Mouse (Mus musculus) ES-Bruce4 (cell line): ENCODE results near the gene Sh3gl1.
A peak's percentile ranks its signal among the peaks of the same experiment; 100 is the strongest.

Source experiments
- CTCF ChIP-seq: IDR thresholded peaks from one replicate; pipeline ENCODE4 v1.8.1; 2011; ENCODE audit warnings: low read depth, low read length
- POLR2A ChIP-seq: IDR thresholded peaks from one replicate; pipeline ENCODE4 v1.8.1; 2011; ENCODE audit warnings: low read length; ENCODE audit not compliant: insufficient read depth

- no peak for TF ChIP-seq CTCF
- TF ChIP-seq POLR2A, result peak; percentile 97
Measured at GRCm38 (mm10) chr17:56078880-56079795, 42.7 kb upstream of the Sh3gl1 start, which contains the start of gene Hdgfl2.
